Mouse (Mus musculus) c-Kit-positive CD71-positive TER-119-positive erythroid progenitor cells, embryonic 14.5 days (primary cell): ENCODE results near the gene Plekhh2.

ENCODE experiments used
- DNase-seq: peaks from one replicate; pipeline ENCODE4 v3.0.0-alpha.2; 2013; ENCODE audit warnings: low spot score

Plekhh2 gene

DNA sequence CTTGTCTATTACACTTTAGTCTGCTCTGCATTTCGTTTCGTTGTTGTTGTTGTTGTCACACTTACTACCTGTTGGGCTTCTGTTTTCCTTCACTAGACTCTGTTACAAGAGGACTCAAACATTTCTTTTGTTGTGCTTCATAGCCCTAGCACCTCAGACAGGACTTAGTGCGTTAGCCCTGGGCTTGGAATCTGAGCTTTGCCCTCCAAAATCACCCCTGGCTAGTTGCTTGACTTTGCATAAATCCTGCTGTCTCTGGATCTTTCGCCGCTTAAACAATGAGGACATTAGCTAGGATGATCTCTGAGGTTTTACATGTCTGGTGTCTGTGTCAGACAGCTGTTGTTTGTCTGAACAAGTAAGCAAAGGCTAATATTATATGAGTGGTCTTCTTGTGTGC lies 62.2 kb downstream of the Plekhh2 start:
- DNase-seq = no peak

DNA sequence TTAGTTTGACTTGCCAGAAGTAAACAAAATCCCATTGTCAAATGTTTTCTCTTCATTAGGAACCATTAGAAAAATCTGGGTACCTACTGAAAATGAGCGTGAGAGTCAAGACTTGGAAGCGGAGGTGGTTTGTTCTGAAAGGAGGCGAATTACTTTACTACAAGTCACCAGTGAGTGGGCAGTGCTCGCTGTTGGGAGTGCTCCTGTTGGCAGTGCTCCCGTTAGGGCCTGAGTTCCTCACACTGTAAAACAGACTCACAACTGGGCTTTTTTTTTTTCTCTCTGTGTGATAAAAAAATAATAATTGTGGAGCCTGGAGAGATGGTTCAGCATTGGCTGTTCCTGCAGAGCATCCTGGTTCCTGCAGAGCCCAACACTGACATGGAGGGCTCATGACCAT lies 63.4 kb downstream of the Plekhh2 start:
- no peak for DNase-seq

DNA sequence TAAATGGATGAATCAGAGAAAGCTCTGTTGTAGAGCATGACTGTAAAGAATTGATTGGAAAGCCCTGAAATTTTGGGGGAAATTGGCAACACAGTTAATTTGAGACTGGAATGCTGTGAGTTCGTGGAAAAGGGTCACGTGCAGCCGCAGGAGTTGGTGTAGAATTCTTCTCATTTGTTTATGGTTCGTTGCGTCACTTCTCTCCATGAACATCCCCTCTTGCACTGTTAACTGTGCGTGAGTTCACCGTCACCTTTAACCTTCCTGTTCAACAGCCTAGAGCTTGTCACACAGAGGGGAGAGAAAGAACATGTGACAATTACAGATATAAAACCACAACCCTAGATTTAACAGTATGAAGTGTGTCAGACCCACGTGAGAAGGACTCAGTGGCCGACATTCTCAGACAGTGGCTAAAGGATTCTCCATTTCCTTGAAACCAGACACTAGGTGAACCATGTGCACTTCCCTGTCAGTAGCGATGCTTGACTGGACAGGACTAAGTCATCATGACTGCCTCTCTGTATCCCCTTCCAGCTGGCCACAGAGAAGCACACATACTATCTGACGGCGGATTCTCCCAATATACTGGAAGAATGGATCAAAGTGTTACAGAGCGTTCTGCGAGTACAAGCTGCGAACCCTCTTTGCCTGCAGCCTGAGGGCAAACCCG lies 65.1 kb downstream of the Plekhh2 start:
- no peak for DNase-seq

DNA sequence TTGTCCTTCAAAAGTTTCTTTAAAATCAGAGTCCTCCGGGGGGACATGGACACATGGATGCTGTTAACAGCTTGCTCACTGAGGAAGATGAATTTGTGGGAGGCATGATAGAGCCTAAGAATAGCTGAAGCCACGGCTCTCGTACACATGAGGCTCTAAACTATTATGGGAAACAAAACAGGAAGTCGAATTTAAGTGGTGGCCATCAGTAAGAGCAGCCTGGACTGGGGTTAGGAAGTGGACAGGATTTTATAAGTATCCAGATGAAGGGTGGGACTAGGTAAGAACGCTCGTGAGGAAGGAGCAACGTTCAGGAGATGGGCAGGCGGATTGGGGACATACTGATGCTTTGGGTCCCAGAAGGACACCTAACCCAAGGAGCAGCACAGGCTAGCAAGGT lies 67.6 kb downstream of the Plekhh2 start:
- no peak for DNase-seq

DNA sequence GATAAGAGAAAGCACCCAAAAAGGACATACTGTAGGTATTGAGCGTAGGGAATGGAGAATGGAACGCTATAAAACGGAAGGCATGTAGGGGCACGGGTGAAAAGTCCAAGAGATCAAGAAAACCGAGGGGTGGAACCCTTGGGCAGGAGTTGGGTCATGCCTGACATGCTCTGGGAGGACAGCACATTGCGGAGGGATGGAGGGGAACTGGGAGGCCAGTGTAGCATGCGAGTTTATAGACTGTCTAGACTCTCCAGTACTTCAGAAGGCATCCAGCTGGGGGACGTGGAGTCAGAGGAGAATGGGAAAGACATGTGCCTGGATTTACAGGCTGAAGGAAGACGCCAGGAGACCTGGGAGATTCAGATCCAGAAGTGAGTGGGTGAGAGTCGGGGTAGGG lies 68.1 kb downstream of the Plekhh2 start:
- DNase-seq = no peak

DNA sequence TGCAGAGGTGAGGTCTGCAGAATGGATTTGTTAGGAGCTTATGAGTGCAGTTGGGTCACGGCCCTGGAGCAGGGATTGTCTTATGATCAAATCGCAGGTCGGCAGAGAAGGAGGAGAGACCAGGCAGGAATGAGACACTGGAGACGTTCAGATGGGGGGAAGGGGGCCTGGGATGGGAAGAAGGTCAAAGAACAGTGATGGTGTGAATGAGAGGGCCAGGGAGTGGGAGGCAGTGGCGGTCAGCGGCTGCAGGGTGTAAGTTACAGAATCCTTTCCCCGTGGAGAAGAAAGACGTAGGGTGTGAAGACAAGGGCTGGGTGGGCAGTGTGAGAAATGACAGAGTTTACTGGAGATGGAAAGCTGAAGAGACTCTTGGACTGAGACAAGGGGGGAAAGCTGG lies 69.1 kb downstream of the Plekhh2 start:
- DNase-seq = no peak

DNA sequence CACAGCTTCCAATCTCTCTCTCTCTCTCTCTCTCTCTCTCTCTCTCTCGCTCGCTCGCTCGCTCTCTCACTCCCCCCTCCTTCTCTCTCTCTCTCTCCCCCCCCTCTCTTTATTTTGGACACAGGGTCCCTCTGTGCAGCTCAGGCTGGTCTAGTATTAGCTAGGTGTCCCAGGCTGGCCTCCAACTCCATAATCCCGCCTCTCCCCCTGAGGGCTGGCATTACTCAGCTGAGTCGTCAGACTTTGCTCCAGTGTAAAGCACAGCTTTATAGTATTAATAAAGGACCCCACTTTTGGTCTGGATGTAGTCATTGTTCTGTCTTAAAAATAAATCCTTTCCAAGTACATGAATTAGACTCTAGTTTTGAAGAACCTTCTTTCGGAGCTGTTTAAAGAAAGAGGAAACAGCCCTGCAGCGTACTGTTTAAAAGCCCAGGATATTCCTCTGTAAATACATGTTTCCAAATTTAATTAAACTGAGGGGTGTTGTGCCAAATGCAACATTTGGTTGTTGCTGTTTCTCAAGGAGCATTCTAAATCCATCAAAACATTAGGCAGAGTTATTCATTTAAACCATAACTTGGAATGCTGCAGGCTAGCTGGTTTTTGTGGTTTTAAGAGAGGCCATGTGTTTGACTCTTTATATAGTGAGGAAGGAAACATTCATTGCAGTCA lies 70.2 kb downstream of the Plekhh2 start:
- no peak for DNase-seq

DNA sequence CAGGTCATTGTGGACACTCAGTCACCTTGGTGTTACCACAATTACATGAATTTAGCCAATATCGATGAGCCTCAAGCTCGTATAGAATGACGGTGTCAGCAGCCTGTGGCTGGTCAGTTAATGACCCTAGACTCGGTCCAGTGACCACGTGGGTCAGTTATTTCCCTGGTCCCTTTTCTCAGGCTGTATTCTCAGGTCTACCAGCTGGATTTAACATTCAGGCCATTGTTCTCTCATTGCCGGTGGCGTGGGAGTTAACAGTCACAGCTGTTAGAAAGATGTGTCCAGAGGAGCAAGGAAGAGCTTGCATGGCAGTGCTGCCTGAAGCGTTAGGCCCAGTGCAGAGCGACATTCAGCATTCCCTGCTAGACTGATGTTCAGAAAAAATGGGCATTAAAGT lies 72.4 kb downstream of the Plekhh2 start:
- DNase-seq = no peak

DNA sequence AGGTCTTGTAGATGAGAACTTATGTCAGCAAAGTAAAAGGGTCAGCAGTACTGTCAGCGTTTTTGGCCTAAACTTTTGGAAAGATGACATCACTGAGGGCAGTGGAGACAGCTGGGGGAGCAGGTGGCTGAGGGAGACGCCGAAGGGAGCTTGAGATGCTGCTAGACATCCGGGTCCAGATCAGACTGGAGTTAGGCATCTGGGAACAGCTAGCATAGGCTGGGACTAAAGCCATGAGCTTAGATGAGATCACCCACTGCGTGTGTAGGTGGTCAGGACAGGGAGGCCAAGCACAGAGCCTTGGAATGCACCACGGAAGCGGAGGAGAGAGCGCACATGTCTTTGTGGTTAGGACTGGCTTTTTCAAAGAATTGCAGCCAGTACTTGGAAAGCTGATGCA lies 73.4 kb downstream of the Plekhh2 start:
- DNase-seq = no peak

DNA sequence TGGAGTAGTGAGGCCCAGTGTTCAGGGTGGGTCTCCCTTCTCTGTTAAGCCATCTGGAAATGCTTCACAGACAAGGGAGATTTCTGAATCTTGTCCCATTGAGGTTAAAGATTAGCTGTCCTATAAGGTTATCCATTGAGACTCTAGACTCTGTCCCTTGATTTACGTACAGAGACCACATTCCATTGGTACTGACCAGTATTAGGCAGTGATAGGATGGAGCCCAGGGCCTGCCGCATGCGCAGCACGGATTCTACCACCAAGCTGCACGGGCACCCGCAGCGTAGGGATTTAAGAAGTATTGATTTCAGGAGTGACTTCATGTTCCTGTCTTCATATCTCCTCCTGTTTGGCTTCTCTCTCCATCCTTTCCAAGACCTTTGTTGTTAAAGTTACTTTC lies 78.4 kb downstream of the Plekhh2 start:
- DNase-seq = no peak

DNA sequence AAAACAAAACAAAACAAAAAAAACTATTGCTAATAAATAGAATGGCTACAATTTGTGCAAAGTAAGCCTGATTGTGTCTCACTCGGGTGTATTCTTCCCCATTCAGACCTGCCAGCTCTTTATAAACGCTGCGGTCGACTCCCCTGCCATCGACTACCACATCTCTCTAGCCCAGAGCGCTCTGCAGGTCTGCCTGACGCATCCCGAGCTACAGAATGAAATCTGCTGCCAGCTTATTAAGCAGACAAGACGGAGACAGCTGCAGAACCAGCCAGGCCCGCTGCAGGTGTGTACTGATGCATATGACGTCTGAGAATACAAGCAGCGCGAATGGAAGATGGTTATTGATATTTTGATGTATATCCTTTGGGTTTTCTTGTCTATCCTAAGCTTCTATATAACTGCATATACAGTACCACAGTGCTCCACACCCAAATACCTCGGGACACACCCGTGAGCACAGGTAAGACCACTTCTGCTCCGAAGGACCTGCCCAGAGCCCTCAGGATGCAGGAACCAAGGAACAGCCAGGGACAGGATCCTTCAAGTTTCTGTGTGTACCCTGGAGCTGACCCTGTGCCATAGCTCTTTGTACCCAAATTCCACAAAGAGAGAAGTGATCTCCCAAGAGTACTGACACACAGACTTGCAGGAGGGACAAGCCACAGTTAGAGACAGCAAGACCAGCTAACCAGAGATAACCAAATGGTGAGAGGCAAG lies 79.9 kb downstream of the Plekhh2 start:
- no peak for DNase-seq

DNA sequence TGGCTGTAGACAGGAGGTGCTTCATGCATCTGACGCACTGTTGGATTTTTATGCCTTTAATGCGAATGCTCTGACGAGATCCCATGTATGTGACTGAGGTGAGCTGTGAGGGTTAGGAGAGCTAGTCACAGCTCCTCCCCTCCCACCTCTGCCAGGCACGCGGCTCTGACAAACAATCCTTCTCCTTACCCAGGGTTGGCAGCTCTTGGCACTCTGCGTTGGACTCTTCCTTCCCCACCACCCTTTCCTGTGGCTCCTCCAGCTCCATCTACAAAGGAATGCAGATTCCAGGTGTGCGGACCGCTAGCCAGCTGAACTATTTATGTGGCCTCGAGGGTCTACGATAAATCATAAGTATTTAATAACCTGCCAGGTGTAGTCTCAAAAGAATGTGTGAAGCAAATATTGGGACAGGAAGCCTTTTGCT lies 84.3 kb downstream of the Plekhh2 start:
- no peak for DNase-seq

DNA sequence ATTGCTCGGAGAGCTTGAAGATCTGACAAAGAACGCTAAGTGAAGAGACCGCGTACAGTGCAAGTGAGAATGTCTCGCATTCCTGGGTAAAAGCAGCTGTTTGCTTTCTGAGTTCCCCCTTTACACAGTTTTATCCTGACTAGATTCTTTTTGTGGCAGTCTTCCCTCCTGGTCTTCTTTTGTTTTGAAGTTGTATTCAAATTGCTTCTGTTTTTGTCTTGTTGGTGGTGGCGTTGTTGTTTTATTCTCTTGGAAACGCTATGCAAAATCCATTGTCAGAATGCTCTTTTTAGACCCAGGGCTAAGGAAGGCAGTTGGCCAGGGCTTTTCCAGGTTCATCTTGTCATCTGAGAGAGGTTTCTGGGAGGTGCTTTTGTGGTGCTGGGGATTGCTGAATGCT lies 84.8 kb downstream of the Plekhh2 start:
- no peak for DNase-seq

DNA sequence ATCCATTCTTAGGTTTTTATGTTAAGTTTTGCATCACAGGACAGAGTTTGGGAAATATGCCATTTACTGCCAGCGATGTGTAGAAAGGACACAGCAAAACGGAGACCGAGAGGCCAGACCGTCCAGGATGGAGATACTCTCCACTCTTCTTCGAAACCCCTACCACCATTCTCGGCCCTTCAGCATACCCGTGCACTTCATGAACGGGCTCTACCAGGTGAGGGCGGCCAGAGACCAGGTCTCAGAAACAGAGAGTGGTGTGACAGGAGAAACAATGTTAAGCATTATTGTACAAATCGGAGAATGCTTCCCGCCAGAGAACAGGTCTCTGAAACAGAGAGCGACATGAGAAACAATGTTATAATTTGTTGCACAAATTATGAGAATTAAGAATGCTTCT lies 86.2 kb downstream of the Plekhh2 start:
- DNase-seq = no peak

DNA sequence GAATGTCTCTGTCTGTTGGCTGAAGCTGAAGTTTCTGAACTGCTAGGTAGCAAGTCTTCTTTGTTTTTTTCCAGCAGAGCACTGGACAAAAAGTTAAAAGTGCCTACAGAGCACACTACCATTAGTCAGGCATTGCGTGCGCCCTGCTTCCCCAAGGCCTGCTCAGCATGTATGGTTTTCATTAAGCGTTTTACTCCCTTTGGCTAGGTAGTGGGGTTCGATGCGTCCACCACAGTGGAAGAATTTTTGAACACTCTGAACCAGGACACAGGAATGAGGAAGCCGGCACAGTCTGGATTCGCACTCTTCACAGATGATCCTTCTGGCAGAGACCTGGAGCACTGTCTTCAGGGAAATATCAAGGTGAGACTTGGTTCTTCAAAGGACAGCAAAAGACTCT lies 87.2 kb downstream of the Plekhh2 start:
- no peak for DNase-seq

DNA sequence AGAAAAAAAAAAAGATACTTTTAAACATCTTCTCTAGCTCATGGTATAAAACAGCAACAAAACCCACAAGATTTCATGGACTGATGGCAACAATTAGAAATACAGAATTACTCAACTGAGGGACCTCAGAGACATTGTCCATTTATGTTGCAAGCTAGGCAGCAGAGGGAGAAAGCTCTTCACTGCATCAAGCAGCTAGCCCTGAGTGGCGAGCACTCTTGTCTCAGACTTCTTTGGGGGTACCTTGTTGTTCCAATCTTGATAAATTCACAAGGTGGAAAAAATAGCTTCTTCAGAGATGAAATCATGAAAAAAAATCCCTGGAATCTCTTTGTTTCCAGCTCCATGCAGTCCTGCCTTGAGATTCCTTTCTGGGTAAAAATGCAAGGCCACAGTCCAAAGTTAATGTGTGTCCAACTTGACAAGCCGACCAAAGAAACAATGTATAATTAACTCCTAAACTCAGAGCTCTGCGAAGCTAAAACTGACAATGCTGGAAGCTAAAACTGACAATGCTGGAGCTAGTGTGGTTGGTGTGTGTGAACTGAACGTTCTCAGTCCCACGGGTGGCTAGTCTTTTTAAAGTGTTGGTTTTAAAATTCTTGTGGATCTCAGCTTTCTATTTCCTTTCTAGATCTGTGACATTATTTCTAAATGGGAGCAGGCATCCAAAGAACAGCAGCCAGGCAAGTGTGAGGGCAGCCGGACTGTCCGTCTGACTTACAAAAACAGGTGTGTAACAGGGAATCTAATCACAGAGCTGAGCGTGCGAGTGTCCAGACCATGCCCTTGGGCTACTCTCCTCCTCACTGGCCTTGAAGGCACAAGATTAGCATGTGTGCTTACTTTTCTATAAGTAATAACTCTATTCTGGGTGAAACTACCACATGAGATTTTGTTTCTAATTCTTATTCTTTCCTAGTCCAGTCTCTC lies 88.6 kb downstream of the Plekhh2 start:
- no peak for DNase-seq

DNA sequence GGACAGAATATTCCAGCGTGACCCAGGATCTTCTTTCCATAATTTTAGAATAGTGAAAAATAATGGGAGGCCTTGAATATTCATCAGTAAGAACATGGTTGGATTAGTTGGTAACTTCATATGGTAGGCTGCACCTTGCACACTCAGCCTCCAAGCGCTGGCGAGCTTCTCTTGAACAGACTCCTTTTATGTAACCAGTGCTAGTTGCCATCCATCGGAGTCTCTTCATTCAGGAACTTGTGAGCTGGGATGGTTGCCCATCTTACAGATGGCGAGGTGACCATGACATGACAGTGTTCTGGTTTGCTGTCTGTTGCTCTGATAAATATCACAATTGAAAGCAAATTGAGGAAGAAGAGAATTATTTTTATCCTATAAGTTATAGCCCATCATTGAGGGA lies 90.1 kb downstream of the Plekhh2 start:
- DNase-seq = no peak

DNA sequence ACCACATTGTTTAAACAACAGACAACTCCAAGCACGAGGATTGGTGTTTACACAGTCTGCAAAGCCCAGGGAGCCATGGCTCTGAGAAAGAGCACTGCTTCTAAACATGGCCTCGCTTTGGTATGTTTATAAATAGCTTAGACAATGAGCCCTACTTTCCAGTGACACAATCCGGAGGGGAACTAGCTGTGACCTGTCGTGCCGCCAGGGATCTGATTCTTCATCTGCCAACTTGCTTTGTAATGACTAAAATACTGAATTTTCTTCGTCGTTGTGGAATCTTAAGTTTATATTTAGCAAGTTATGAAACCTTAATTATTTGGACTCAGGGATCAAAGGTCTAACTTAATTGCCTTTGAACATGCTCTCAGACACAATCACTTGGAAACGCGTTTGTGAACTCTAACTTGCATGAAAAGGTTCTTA lies 91.5 kb downstream of the Plekhh2 start:
- DNase-seq = no peak

DNA sequence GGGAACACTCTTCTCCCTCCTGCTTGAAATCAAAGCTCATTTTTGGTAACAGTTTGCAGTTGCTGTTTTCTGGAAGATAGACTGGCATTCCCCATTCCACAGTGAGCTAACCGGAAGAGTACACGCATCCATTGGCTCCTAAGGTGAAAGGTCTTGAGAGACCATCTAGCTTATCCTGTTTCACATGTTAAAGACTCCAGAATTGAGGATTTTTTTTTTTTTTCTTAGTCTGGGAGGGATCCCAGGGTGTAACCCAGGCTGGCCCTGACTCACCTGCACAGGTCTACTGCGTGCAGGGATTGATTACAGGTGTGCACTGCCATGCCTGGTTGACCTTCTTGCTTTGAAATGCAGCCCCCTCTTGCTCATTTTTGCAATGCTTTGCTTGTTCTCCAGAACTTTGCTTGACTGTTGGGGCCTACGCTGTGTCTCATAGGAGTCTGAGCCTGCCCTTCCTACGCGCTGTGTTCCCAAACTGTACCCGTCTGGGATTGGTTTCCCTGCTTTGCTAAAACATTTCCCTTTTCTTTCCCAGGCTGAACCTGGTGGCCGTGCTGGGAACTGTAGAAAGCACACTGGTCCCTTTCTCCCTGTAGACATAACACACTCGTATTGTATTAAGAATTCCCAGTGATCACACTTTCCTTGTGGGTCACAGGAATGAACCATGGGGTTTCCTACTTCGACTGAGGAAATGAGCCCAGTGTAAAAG lies 92.2 kb downstream of the Plekhh2 start:
- no peak for DNase-seq

DNA sequence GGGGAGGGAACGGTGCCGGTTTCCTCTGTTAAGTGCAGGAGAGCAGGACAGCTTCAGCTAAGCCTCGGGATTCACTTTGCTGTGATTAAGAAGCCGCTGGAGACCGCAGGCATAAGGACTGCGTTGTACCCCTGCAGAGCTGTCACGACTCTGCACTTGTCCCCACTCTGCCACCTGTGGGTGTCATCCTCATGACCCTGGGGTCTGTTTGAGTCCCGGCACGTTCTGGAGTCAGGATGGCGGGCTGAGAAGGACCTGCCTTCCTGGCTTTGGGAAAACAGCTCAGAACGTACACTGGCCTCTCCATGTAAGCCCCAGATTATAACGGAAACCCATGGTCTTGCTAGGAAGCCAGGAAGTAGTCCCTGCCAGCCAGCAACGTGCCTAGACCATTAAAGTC lies 95.3 kb downstream of the Plekhh2 start:
- DNase-seq = no peak

DNA sequence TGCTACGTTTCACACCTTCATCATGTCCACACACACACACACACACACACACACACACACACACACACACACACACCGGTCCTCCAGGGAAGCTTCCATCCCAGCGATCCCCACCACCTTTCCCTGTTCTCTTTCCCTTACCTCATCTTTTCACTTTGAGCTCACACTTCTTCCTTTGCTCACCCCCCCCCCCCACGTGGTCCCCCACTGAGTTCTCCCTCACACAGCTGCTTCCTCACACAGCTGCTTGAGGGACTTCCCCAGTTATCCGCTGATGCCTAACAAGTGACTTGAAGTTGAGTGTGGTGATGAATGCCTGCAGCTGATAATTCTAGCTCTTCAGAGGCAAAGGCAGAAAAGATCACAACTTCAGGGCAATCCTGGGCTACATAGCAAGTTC lies 95.9 kb downstream of the Plekhh2 start:
- DNase-seq = no peak

DNA sequence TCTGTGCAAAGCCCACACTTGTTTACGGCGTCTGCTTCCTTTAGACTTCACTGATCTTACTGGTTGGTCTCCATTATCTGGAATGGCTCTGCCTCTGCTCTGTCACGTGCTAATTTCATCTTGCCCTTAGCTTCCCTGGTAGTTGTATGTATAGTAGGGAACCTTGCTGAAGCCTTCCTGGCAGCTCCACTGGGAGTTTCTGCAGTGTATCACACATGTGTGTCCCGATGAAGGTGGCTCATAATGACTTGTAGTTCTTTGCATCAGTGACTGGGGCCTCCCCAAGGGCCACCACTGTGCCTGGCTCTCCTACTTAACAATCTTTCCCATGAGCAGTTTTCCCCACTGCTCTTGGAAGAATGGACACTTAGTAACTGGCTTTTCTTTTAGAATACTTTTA lies 96.9 kb downstream of the Plekhh2 start:
- DNase-seq = no peak
